Mouse (Mus musculus): Measurements from ENCODE around the gene Dip2b.

Gene Dip2b

DNA sequence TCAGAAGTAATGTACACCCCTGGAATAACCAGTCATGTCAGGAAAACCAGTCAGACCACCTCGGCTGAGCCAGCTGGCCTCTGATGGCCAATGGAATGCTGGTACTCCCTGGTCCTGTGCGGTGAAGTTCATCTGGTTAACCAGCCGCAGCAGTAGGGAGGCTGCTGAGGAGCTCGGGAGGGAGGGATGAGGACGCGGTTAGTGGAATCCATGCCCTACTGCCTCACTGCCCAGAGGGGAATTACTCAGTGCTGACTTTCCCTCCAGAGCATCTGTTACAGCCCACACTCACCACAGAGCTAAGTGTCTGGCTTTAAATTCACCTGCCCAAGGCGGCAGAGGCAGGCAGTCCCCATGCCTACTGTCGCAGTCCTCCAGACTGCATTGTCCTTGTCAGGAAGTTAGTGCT, 51.2 kb downstream of the Dip2b start:
- no peak for DNase-seq

DNA sequence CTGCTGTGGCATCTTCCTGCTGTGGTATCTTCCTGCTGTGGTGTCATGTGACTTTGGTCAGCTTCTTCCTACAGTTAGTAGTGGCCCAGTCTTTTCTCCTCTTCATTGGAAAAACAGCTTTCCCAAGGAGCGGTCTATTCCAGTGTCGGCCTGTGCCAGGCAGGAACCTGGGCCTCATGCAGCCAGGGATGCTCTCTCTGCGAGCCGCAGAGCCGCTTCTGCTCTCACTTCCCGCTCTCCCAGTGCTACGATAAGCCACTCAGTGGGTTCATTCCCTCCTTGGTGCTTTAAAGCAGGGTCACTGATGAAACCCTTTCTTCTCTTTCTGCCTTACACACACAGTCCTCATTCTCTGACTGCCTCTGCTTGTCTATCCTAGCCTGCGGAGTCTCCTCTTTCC, 53.4 kb downstream of the Dip2b start:
- no peak for DNase-seq

GRCm38 (mm10) chr15:100092258-100092657, 53.8 kb downstream of the Dip2b start:
- DNase-seq, result no peak

- no peak for DNase-seq
Observed at GRCm38 (mm10) chr15:100096587-100097428, 58.3 kb downstream of the Dip2b start.

GRCm38 (mm10) chr15:100100336-100100735, 61.9 kb downstream of the Dip2b start:
- no peak for DNase-seq

DNA sequence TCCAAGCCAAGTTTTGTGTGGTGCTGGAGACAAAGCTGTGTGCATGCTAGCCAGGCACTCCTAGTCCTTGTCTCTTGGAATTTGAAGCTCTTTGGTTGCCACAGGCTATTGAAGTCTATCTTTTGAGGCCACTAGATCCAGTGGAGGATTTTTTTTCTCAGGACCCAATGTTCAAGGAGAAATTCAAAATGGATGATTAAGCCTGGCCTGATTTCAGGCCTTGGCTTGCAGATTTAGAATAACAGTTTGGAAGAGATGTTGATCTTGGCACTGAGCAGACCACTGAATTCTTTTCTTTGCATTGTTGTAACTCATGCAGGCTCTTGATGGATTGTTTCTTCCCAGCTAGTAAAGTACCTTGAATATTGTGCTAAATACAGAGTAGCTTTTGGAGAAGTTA, 62.7 kb downstream of the Dip2b start:
- DNase-seq, result no peak

DNA sequence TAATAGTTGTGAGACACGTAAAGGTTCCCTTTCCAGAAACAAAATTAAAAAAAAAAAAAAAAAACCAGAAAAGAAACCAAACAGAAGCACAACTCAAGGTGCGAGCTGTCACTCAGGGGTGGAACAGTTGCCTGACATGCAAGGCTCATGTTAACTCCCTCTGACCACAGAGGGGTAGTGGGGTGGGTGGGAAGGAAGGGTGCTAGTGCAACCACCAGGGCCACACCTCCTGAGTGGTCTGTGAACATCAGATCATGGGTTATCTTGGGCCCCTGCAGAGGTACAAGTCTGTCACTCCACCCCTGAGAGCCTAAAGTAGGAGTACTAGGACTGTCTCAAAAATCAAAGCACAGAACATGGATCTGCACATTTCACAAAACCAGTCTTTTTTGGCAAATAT, 65.7 kb downstream of the Dip2b start:
- DNase-seq, result peak; percentile 21

DNA sequence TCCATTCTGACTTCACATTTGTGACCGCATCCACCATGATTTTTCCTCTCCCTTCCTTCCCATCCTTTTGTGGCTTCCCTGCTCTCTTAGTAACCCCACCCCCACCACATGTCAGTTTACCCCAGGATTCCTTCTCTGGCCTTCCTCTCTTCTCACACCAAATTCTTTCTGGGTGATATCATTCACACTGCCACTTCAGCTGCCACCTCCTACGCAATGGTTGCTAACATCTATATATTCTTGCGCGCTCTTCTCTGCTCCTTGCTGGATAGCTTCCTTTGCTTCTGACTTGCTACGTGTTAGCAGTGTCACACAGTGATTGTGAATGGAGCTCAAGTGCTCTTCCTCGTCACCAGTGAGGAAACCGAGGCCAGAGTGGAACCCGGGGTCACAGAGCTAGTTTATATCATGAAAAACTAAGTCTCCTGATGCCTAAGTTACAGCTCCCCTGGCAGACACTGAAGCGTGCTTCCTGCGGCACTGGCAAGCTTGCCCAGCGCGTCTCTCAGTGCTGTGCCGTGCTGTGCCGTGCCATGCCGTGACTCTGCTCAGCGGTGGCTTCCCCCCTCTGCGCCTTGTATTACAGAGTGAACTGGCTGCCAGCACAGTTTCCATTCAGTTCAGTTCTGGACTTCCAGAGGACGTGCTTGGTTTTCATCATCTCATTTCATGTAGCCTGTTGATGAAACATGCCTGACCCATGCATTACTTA, 69.8 kb downstream of the Dip2b start:
- DNase-seq, result no peak

DNA sequence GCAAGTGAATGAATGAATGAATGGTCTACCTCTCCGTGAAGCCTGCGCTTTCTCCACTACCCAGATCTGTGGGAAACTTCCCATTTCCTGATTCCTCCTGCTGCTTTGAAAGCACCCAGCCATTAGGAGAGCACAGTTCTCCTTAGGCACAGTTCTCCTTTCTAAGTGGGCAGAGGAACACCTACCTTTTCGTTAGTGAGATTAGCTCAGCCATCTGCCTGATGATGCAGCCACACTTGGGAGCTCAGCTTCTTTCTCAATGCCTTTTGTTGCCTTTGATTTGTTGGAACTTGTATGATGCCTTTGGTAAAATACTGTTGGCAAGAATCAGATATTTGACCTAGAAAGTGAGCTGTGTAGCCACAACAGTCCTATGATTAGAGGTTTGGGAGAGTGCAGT, 71.5 kb downstream of the Dip2b start:
- no peak for DNase-seq

DNA sequence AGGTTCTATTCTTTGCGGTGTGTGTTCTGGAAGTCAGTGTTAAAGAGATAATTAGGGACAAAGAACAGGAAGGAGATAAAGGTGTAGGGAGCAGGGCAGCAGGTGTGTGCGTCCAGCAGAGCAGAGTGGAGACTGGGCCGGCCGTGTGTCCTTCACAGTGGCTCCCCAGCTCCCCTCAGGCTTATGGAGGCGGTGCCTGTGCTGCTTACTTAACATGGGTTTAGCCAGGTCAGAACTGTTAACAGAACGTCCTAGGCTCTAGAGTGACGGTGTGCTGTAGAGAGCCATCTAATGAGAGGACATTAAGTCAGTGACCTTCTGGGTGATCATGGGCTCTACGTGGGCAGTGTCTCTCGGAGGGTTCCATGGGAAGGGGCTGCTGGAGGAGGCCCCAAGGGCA, 73.4 kb downstream of the Dip2b start:
- DNase-seq, result no peak

GRCm38 (mm10) chr15:100112309-100112966, 74.0 kb downstream of the Dip2b start:
- no peak for DNase-seq

DNA sequence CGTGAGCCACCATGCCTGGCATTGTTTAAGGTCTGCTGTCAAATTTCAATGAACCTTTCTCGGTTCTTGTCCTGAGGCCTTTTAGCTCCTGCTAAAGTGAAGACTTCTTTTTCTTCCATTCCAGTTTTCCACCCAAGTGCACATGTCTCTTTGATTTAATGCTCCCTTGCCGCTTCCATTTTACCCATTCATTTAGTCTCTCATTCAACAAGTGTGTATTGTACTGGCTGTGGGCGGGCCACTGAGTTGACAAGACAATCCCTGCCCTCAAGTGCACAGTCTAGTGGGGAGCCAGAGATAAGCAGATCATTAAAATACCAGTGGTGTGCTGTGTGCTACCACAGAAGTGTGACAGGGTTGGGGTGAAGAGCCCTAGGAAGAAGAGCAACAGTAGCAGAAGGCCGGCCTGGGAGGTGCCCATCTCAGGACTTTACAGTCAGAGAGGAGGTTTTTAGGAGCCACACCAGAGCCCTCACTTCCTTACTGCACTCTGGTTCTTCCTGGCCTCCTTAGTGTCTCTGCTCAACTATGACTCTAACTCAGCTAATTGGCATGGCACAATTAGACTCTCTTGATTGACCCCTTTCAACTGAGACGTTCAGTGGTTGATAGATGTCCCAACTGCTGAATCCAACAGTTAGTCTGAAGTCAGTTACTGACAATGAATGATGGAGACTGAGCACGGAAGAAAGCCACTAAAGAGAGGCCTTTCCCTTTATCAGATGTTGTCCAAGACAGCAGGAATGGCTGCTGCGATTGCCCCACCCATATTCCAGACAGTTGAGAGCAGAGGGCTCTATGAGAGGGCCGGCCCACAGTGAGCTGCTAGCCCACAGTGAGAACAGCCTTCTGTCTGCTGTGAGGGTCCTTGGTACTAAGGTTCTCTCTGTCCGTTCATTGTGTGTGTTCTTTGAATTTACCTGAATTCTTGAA, 75.1 kb downstream of the Dip2b start:
- DNase-seq, result peak; percentile 37

GRCm38 (mm10) chr15:100115416-100115815, 77.0 kb downstream of the Dip2b start:
- DNase-seq, result no peak

DNA sequence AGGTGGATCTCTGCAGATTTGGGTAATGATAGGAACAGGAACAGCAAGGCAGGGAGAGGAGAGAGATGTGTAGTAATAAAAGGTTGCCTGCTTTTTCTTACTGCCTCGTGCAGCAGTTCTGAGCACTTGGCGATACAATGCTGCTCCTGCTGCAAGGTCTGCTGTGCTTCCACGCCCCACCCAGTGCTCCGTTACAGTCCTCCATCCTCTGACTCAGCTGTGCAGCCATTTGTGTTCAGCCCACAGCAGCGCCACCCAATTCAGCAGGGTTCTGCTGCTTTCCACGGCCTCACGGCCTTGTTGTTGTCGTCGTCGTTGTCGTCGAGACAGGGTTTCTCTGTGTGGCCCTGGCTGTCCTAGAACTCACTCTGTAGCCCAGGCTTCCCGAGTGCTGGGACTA, 77.9 kb downstream of the Dip2b start:
- DNase-seq, result no peak

- DNase-seq, result no peak
Observed at GRCm38 (mm10) chr15:100119225-100119788, 80.8 kb downstream of the Dip2b start.

- DNase-seq, result no peak
Observed at GRCm38 (mm10) chr15:100121437-100121836, 83.0 kb downstream of the Dip2b start.

- no peak for DNase-seq
Observed at GRCm38 (mm10) chr15:100123867-100124266, 85.4 kb downstream of the Dip2b start.

DNA sequence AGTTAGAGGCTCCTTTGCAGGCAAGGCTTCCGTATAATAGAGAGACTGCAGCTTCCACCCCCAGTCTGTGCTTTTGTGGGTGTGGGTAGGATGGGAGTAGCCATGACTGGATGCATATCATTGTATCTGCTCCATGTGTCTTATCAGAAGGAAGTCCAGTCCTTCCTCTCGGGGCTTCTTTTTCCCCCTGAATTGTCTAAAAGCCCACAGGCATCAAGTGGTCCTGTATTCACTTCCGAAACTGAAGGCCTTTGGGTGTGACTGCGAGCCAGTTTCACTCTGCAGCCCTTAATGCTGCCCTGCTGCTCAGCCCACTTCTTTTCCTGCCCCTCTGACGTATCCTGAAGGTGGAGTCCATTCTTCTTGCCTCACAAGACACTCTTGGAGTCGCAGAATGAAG, 86.8 kb downstream of the Dip2b start:
- no peak for DNase-seq

DNA sequence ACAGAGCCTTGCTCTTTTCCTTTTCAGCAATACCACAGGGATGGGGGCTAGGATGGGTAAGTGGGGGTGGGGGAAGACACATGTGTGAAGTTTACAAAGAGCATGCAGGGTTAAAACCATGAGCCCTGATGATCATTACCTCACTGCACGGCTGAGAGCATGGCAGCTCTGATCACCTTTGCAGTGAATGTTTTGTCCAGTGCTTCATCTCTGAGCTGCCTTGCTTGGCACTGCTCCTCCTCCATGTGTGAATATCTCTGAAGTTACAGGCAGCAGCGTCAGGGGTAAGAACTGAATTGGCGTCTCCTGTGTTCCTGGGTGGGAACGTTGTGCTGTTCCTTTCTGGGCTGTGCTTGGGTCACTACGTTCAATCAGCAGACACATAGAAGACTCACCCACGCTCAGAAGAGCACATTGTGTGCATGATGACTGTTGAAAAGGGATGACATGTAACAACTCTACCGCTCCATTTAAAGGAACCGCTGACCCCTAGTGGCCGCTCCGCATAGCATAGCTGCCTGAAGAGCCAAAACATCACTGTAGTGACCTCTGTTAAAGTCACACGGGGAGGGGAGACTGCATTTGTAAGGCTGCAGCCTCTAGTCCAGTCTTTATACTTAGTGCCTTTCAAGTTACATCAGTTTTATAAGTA, 88.1 kb downstream of the Dip2b start:
- DNase-seq, result peak; percentile 78

DNA sequence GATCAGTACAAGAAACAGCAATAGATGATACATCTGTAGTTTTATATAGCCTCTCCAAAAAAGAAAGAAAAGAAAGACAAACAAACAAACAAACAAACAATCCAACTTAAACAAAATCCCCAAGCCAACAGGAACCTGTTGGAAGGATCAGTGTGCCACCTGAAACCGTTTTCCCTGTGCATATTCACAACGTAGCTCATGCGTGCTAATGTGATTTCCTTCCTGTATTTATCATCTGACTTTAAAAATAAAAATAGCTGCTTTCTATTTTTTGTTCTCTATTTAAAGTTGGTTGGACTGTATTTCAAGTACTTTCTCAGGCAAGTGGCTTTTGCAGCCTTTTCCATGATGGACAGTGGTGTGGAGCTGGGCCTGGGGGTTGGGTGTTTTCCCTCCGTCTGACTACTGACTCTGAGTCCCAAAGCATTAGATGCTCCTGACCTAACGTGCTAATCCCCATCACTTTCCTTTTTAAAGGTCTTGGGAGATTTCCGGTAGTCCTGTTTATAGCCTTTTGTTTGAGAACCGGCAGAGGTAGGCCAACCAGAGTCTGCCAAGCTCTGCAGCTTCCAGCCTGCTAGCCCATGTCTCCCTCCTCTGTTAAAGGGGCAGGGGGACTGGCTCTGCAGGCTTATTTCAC, 90.8 kb downstream of the Dip2b start:
- DNase-seq, result no peak

- no peak for DNase-seq
Observed at GRCm38 (mm10) chr15:100139665-100140064, 101.2 kb downstream of the Dip2b start.
